Mouse (Mus musculus) c-Kit-positive CD71-positive TER-119-positive erythroid progenitor cells, embryonic 14.5 days (primary cell): ENCODE measurements around the gene Pafah2.

Source experiments
- DNase-seq: peaks from one replicate; pipeline ENCODE4 v3.0.0-alpha.2; 2013; ENCODE audit warnings: low spot score

Gene Pafah2

DNA sequence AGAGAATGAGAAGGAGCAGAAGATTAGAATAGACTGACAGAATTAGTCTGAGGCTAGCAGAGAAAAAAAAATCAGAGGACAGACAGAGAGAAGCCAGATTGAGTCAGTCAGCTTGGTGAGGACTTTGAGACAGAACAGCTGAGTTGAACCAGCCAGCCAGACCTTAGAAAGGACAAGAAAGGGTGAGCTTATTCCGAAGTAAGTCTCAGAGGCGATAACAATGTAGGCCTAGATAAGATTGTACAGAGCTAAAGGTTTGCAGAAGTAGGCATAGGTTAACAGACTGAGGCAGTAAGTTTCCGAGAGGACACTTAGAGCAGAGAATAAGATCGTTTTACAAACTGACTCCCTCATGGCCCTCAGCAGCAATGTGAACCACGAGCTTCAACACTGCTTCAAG lies 65.1 kb downstream of the Pafah2 start:
- no peak for DNase-seq

DNA sequence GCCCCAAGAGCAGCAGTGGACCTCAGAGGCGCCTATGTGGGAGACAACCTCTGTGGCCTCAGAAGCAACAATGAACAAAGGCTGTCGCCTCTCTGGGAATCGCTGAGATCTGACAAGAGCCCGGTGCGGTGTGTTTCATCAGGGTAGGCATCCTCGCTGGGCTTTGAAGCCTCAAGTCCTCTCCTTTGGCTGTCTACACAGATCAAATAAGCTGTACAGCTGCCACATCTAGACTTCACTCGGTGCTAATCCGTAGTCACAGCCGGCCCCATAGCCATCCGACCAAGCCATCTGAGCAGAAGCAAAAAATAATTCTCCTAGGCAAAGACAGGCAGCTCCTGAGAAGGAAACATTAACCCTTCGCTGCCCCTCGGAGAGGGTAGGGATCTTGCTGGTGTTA lies 69.7 kb downstream of the Pafah2 start:
- DNase-seq: no peak

DNA sequence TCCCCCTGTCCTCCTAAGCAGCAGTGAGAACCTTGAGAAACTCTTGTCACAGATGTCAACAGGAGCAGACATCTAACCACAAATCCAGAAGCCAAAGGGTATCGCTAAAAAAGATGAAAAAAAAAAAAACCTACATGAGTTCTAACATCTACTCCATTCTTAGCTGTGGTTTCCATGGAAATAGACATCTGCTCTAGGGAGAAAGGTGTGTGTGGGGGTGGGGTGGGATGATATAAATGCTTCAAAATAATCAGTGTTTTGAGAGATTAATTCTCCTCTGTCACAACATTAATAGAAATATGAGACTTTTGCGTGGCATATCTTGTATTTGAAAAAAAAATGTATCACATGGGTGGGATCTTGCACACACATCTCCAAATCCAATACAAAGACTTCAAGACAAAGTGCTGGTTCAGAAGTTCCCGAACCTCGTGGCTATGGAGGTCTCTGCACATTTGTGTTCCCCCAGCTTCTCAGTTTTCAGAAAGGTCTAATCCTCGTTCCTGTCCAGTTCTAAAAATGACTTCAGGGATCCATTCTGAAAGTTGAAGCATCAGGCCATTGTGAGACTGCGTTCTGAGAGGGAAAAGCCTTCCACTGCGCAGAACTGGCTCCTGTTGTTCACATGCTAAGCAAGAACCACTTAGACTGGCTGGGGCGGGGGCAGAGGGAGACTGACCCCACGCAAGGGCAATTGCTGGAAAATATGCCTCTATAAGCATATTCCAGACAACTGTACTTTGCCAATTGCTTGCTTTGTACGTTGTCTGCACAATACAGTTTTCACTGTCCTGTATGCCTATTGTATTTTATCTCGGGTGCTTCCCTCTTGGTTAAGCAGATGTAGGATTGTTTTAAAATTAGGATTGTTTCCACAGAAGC lies 70.5 kb downstream of the Pafah2 start:
- DNase-seq: no peak

DNA sequence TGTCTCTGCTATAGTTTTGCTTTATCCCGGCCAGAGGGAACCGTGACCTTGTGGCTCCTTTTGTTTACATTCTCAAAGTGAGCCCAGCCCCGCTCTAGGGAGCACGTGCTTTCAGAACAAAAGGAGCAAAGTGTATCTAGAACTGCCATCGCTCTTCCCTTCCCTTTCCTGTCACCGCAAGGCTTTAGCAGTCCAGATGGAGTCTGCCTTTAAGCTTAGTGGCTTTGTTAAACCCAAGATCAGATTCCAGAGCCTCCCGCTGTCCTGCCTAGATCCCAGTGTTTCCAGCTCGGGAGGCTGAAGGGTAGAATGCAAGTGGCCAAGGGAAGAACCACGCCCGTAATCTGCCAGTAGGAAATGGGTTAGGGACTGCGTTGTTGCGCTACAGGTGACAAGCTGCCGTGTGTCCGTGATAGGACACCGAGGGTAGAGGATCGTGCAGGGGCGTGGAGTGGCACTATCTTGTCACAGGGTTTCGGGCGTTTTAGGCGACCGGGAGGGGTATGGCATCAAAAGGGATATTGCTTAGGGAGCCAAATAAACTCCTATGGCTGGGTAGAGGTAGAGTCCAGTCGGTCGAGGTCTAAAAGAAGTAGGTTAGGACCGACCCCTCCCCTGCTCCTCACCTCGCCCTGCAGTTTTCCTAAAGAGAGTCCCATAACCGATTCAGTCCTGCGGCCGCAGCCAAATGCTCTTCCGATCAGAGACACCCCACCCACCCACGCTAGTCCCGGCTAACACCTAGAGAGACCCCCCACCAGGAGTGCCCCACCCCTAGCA lies 71.5 kb downstream of the Pafah2 start:
- DNase-seq: no peak

DNA sequence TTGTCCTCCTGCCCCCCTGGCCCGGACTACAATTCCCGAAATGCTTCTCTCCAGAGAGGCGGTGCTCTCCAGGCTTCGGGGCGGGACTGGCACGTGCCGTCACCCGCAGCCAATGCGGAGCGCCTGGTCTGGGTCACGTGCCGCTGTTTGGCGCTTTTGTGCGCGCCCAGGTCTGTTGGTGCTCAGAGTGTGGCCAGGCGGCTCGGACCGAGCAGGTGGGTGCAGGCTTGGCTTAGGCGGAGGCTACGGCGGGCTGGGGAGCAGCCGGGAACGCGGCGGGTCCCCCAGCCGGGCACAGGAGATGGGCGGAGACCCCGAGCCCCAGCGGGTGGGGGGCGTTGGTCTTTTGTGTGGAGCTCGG lies 72.1 kb downstream of the Pafah2 start, which contains the start of gene Stmn1:
Stmn1 (plus strand) TSS at position 106 of the 361 bp plus-strand sequence.
- DNase-seq: peak; percentile 91

DNA sequence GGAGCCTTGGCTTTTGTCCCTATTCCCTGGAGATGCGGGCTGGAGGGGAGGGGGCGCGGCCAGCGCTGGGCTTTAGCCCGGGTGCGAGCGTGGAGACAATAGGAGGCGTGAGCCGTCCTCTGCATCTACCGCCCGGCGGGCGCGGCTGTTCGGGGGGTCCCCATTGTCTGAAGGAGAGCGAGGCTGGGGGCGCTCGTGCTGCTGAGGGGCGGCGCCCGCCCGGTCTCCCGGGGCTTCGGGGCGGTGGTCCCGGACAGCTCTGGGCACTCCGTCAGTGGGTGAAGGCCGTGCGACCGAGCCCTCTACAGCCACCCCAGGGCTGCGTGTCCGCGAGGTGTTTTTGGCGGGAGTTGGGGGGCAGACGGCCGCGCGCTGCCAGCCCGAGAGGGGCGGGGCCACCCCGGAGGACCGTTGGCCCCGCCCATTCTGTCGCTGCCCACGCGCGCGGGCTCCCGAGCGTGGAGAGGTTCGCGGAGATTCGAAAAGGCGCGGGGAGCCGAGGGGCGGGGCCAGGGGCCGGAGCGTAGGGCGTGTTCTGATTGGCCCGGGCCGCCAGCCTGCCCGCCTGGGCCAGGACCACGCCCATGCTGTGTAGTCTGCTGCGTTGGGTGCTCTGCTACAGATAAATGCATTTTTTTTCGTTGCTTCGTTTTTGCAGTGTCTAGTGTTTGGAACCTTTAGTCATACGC lies 72.6 kb downstream of the Pafah2 start:
- peak; percentile 96 for DNase-seq

DNA sequence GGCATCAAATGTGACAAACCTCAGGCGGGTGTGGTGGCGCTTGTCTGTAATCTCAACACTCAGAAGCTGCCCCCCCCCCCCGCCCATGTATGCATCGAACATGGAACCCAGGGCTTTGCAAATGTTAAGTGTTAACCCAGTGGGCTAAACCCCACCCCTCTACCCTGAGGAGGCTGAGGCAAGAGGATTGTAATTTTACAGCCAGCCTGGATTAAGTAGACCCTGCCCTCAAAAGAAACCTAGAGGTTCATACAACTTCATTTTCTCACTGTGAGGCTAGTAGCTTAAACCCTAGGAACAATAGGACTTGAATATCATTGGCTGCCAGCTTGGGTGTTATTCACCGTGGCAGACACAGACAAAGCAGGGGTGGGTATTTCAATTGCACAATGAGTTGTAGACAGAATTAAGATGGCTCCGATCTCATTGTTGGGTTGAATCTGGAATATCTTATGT lies 73.2 kb downstream of the Pafah2 start:
- DNase-seq: no peak

DNA sequence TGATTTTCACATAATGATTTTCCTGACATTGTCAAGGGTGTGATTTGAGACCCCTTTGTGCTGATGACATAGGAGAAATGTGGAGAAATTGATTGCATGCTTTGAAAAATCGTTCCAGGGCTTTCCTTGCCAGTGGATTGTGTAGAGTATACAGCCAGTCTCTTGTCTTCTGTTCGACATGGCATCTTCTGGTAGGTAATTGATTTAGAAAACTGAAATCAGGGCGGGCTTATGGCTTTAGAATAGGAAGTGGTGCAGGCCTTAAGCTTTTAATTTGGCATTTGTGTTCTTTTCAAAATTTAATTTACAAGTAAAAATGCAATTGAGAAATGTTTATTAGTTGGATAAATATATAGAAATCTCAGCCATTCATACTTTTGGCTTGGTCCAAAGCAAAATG lies 73.9 kb downstream of the Pafah2 start:
- DNase-seq: no peak

DNA sequence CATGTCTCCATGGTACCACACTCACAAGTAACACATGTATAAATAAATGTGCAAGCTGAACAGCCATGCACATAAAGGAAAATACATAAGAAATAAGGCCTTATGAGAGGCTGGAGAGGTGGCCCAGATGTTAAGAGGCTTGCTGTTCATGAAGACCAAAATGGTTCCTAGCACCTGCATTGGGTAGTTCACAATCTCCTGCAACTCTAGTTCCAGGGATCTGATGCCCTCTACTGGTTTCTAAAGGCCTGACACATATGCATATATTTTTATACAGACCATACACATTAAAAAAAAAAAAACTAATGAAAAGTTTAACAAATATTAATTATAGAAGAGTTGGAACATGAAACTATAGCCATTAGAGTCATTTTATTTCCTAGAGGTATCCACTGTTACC lies 75.3 kb downstream of the Pafah2 start:
- no peak for DNase-seq

DNA sequence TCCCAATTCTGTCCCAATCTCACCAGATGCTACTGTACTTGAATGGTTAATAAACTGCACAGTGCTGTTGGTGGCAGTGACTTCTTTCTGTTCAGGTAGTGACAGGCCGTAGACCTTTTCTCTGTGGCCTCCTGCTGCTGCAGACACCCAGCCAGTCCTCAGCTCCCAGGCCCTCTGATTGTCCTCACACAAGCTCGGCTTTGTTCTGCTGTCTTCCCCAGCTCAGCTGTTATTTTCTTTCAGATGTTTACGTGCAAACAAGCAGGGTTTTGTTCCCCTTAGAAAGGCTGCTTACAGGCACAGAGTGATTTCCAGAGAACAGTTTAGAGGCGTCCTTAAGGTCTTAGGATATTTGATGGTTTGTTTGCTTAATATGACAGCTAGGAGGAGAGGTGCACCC lies 77.6 kb downstream of the Pafah2 start:
- DNase-seq: no peak

DNA sequence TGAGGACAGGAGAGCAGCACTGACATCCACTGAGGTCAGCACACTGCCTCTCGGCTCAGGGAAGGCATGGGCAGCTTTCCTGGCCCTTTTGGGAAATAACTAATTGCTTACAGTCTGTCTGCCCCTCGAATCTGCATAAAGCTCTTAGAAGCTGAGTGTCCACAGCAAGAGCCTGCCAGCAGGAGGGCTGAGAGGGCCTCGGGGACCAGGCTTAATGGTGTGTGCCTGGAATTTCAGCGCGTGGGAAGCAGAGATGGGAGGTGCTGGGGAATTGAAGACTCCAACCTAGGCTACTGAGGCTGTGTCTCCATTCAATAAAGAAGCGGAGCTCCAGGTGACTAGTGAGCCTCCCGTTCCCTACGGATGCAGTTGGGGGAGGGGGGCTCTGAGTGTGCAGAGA lies 78.1 kb downstream of the Pafah2 start:
- no peak for DNase-seq

DNA sequence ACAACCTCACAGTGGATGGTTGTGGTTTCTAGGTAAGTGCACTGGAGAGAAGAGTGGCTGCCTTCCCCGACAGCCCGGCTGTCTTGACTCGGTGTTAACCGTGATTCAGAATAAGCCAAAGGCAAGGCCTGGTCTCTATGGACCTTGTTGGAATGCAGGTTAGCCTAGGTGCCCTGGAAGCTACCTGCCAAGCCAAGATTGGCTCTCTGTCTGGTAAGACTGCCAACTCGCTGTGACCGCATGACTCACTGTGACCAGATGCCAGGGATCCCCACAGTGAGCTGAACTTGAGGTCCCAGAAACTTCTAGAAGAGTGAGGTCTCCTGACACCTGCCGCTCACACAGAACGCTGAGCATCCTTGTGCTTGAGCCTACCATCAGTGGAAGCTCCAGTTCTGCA lies 80.8 kb downstream of the Pafah2 start:
- DNase-seq: no peak
